Mouse (Mus musculus) hematopoietic multipotent progenitor cell, adult 10-12 weeks (in vitro differentiated cells): ENCODE data around the gene Tmem218. TPM values are rescaled to one million over a fixed set of nuclear protein-coding genes. Genes with fewer than 3 reads are reported as not detected.

Experiments
- polyA plus RNA-seq: library from polyadenylated mRNA; stranded (reverse); fragments of >175 nt; gene quantifications from 2 replicates; pipeline ENCODE4 v1.2.3, GENCODE M21; 2012; ENCODE audit warnings: low replicate concordance

Gene Tmem218
- polyA plus RNA-seq, result 0.40 and 0.44 TPM in 2 replicates

GRCm38 (mm10) chr9:37207929-37208411 lies at the start of gene Tmem218:
Gene Tmem218 (plus strand): TSS chr9:37208223.

GRCm38 (mm10) chr9:37255149-37255888 lies 47.3 kb downstream of the Tmem218 start, which contains the start of gene Slc37a2:
Gene Slc37a2 (minus strand): TSS chr9:37255738.

Other genes starting within 250 kb of the Tmem218 start
- gene Pknox2, start 60.8 kb upstream of the Tmem218 start, polyA plus RNA-seq, result 0.11 and 0.26 TPM in 2 replicates
- gene Slc37a2, start 47.5 kb downstream of the Tmem218 start, polyA plus RNA-seq, result 3.6 and 4.5 TPM in 2 replicates
- 9.7 and 21.2 TPM in 2 replicates for gene Ccdc15, start 140.2 kb downstream of the Tmem218 start, polyA plus RNA-seq
- not detected in 2 replicates for gene Hepacam, start 159.1 kb downstream of the Tmem218 start, polyA plus RNA-seq
- gene Robo4, start 193.7 kb downstream of the Tmem218 start, polyA plus RNA-seq, result 1.1 and 2.0 TPM in 2 replicates
- 0.21 and 0.71 TPM in 2 replicates for gene Robo3, start 225.0 kb downstream of the Tmem218 start, polyA plus RNA-seq